Mouse (Mus musculus) MEL (cell line): ENCODE measurements around the gene Ckap2l. TPM values are rescaled to one million over a fixed set of nuclear protein-coding genes. Genes with fewer than 3 reads are reported as not detected.

Experiments used
- DNase-seq: peaks from one replicate; pipeline ENCODE4 v3.0.0; 2011; ENCODE audit warnings: low read depth, low spot score
- H3K27ac ChIP-seq: 2 replicates; pipeline ENCODE4 v1.5.1; 2012; ENCODE audit warnings: low read depth, mild to moderate bottlenecking, control low read depth, low read length, moderate library complexity; ENCODE audit not compliant: control insufficient read depth
- H3K27me3 ChIP-seq, 2 experiments: fragments of 150-350 bp in 1 of 2; sonication (generic) in 1 of 2; 2 replicates each; pipeline ENCODE4 v1.6.1; 2012; ENCODE audit warnings: low read length in 2 of 2, mild to moderate bottlenecking in 2 of 2, improper control_type of control experiment in 1 of 2, moderate library complexity in 1 of 2; ENCODE audit not compliant: insufficient read depth in 2 of 2, control insufficient read depth in 1 of 2
- H3K36me3 ChIP-seq, 2 experiments: 2 replicates each; pipeline ENCODE4 v1.6.1; 2012 to 2014; ENCODE audit warnings: low read length in 2 of 2, improper control_type of control experiment in 1 of 2, inconsistent platforms in 1 of 2, mild to moderate bottlenecking in 1 of 2; ENCODE audit not compliant: insufficient read depth in 2 of 2, control insufficient read depth in 1 of 2
- H3K4me1 ChIP-seq, 2 experiments: fragments of 150-350 bp in 1 of 2; sonication (generic) in 1 of 2; 2 replicates each; pipeline ENCODE4 v1.6.1; 2012; ENCODE audit warnings: low read length in 2 of 2, improper control_type of control experiment in 1 of 2, mild to moderate bottlenecking in 1 of 2; ENCODE audit not compliant: insufficient read depth in 2 of 2, control insufficient read depth in 1 of 2
- H3K4me3 ChIP-seq, 2 experiments: fragments of 150-350 bp in 1 of 2; sonication (generic) in 1 of 2; 2 replicates each; pipeline ENCODE4 v1.5.1; 2012; ENCODE audit warnings: low read depth in 2 of 2, low read length in 2 of 2, mild to moderate bottlenecking in 2 of 2, moderate library complexity in 2 of 2, control low read depth in 1 of 2, improper control_type of control experiment in 1 of 2; ENCODE audit not compliant: control insufficient read depth in 1 of 2, insufficient read depth in 1 of 2
- H3K79me2 ChIP-seq: 2 replicates; pipeline ENCODE4 v1.6.1; 2012; ENCODE audit warnings: mild to moderate bottlenecking, low read length, moderate library complexity; ENCODE audit not compliant: control insufficient read depth, poor library complexity, insufficient read depth
- H3K9ac ChIP-seq: 2 replicates; pipeline ENCODE4 v1.6.1; 2012; ENCODE audit warnings: low read depth, mild to moderate bottlenecking, control low read depth, low read length, moderate library complexity; ENCODE audit not compliant: control insufficient read depth, poor library complexity, severe bottlenecking
- H3K9me3 ChIP-seq: fragments of 150-350 bp; sonication (generic); replicated peaks from 2 replicates; pipeline ENCODE4 v1.6.1; 2012; ENCODE audit warnings: mild to moderate bottlenecking, low read length, improper control_type of control experiment, moderate library complexity; ENCODE audit not compliant: insufficient read depth
- BHLHE40 ChIP-seq: IDR thresholded peaks from 2 replicates; pipeline ENCODE4 v1.6.1; 2012; ENCODE audit warnings: low read depth, mild to moderate bottlenecking, inconsistent platforms, low read length, improper control_type of control experiment, borderline replicate concordance
- CHD1 ChIP-seq: IDR thresholded peaks from 2 replicates; pipeline ENCODE4 v1.6.1; 2012; ENCODE audit warnings: low read depth, mild to moderate bottlenecking, inconsistent platforms, low read length, improper control_type of control experiment
- CTCF ChIP-seq, 3 experiments: IDR thresholded peaks in 2 of 3; conservative IDR thresholded peaks in 1 of 3; 2 replicates each; pipeline ENCODE4 v1.5.1; 2011 to 2012; ENCODE audit warnings: low read length in 3 of 3, low read depth in 2 of 3, mild to moderate bottlenecking in 2 of 3, improper control_type of control experiment in 1 of 3, inconsistent platforms in 1 of 3, mixed read lengths in 1 of 3, moderate library complexity in 1 of 3; ENCODE audit not compliant: control insufficient read depth in 1 of 3, insufficient read depth in 1 of 3, poor library complexity in 1 of 3, severe bottlenecking in 1 of 3
- ELF1 ChIP-seq: IDR thresholded peaks from 2 replicates; pipeline ENCODE4 v1.6.1; 2014; ENCODE audit warnings: low read depth, mild to moderate bottlenecking, inconsistent platforms, low read length, improper control_type of control experiment, moderate library complexity
- ETS1 ChIP-seq: IDR thresholded peaks from 2 replicates; pipeline ENCODE4 v1.6.1; 2012; ENCODE audit warnings: low read depth, mild to moderate bottlenecking, inconsistent platforms, low read length, improper control_type of control experiment, moderate library complexity
- GABPA ChIP-seq: IDR thresholded peaks from 2 replicates; pipeline ENCODE4 v1.6.1; 2012; ENCODE audit warnings: low read depth, mild to moderate bottlenecking, inconsistent platforms, low read length, improper control_type of control experiment, moderate library complexity
- HCFC1 ChIP-seq: IDR thresholded peaks from 2 replicates; pipeline ENCODE4 v1.6.1; 2012; ENCODE audit warnings: low read depth, mild to moderate bottlenecking, inconsistent platforms, low read length, improper control_type of control experiment, moderate library complexity
- JUND ChIP-seq: IDR thresholded peaks from 2 replicates; pipeline ENCODE4 v1.6.1; 2011; ENCODE audit warnings: low read depth, mild to moderate bottlenecking, improper control_type of control experiment, low read length
- KAT2A ChIP-seq: conservative IDR thresholded peaks from 2 replicates; pipeline ENCODE4 v1.6.1; 2012; ENCODE audit warnings: low read depth, low read length, improper control_type of control experiment, inconsistent platforms
- MAFK ChIP-seq: IDR thresholded peaks from 2 replicates; pipeline ENCODE4 v1.6.1; 2011; ENCODE audit warnings: low read depth, mild to moderate bottlenecking, low read length, improper control_type of control experiment, borderline replicate concordance
- MAX ChIP-seq: IDR thresholded peaks from 2 replicates; pipeline ENCODE4 v1.6.1; 2011; ENCODE audit warnings: low read length, improper control_type of control experiment
- MAZ ChIP-seq: IDR thresholded peaks from 2 replicates; pipeline ENCODE4 v1.6.1; 2012; ENCODE audit warnings: low read depth, mild to moderate bottlenecking, inconsistent platforms, low read length, improper control_type of control experiment
- MYB ChIP-seq: IDR thresholded peaks from 2 replicates; pipeline ENCODE4 v1.6.1; 2011; ENCODE audit warnings: mild to moderate bottlenecking, low read depth, low read length, improper control_type of control experiment
- NRF1 ChIP-seq: IDR thresholded peaks from 2 replicates; pipeline ENCODE4 v1.6.1; 2014; ENCODE audit warnings: low read depth, mild to moderate bottlenecking, inconsistent platforms, low read length, improper control_type of control experiment, moderate library complexity; ENCODE audit not compliant: poor library complexity, insufficient read depth, severe bottlenecking
- POLR2AphosphoS2 ChIP-seq: IDR thresholded peaks from 2 replicates; pipeline ENCODE4 v1.6.1; 2011; ENCODE audit warnings: low read length, improper control_type of control experiment
- RCOR1 ChIP-seq: IDR thresholded peaks from 2 replicates; pipeline ENCODE4 v1.6.1; 2012; ENCODE audit warnings: low read depth, mild to moderate bottlenecking, inconsistent platforms, low read length, improper control_type of control experiment
- SMC3 ChIP-seq: IDR thresholded peaks from 2 replicates; pipeline ENCODE4 v1.6.1; 2011; ENCODE audit warnings: low read depth, low read length, improper control_type of control experiment
- TBP ChIP-seq: IDR thresholded peaks from 2 replicates; pipeline ENCODE4 v1.8.0; 2011; ENCODE audit warnings: low read depth, low read length, improper control_type of control experiment
- UBTF ChIP-seq: IDR thresholded peaks from 2 replicates; pipeline ENCODE4 v1.6.1; 2012; ENCODE audit warnings: low read depth, mild to moderate bottlenecking, inconsistent platforms, low read length, improper control_type of control experiment, moderate library complexity, borderline replicate concordance; ENCODE audit not compliant: insufficient read depth
- USF1 ChIP-seq: IDR thresholded peaks from 2 replicates; pipeline ENCODE4 v1.6.1; 2014; ENCODE audit warnings: low read depth, mild to moderate bottlenecking, inconsistent platforms, low read length, improper control_type of control experiment, moderate library complexity
- ZC3H11A ChIP-seq: IDR thresholded peaks from 2 replicates; pipeline ENCODE4 v1.6.1; 2012; ENCODE audit warnings: low read depth, mild to moderate bottlenecking, inconsistent platforms, low read length, improper control_type of control experiment
- ZKSCAN1 ChIP-seq: IDR thresholded peaks from 2 replicates; pipeline ENCODE4 v1.6.1; 2012; ENCODE audit warnings: low read depth, mild to moderate bottlenecking, inconsistent platforms, low read length, improper control_type of control experiment, moderate library complexity
- ZNF384 ChIP-seq: IDR thresholded peaks from 2 replicates; pipeline ENCODE4 v1.6.1; 2012; ENCODE audit warnings: low read depth, mild to moderate bottlenecking, inconsistent platforms, low read length, improper control_type of control experiment
- polyA plus RNA-seq, 2 experiments: library from polyadenylated mRNA; stranded (reverse) in 1 of 2; unstranded in 1 of 2; fragments of >175 nt in 1 of 2; fragments of >200 nt in 1 of 2; gene quantifications; 2 replicates each; pipeline versions ENCODE4 v1.2.1 to v1.2.4; 2012; ENCODE audit warnings: low replicate concordance in 2 of 2, low read depth in 1 of 2; ENCODE audit not compliant: insufficient read length in 2 of 2, insufficient read depth in 1 of 2, missing spikeins in 1 of 2
- total RNA-seq: library from RNA; depleted of rRNA; stranded (reverse); fragments of 300-350 nt; gene quantifications from 2 replicates; pipeline ENCODE4 v1.2.3, GENCODE M21; 2012

The Ckap2l gene
- total and polyA plus RNA-seq, 3 experiments: 10.6 to 25.7 TPM; not detected in 1

DNA sequence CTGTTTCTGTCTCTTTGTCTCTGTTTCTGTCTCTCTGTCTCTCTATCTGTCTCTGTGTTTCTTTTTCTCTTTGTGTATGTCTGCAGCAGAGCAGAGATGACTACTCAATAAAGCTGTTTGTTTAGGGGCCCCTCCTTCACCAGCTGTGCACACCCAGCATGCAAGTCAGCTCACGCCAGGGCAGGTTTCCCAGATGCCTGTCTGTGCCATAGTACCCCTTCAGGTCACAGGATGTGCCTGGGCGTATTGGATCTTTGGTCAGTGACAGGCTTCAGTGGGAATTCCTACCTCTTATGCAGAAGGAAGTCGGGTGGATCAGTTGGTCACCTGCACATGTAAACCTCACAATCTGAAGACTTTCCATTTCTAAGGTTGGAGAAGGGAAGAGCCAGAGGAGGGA lies 27.2 kb upstream of the Ckap2l start:
- Histone ChIP-seq H3K9me3 (no peaks in the 10 kb centered on the region), H3K36me3 (no peaks in the 10 kb centered on the region), H3K4me1 (no peaks in the 10 kb centered on the region), H3K27ac (no peak overlapping the region), H3K79me2 (no peaks in the 10 kb centered on the region), H3K9ac (no peak overlapping the region)
- no peak for DNase-seq
- no peak for TF ChIP-seq MAFK
- no peak for TF ChIP-seq JUND
- TF ChIP-seq RCOR1: no peak
- no peak for TF ChIP-seq CHD1
- TF ChIP-seq UBTF: no peak
- TF ChIP-seq POLR2AphosphoS2: no peak
- no peak for TF ChIP-seq ETS1
- TF ChIP-seq BHLHE40: no peak
- TF ChIP-seq SMC3: no peak
- TF ChIP-seq TBP: no peak
- TF ChIP-seq KAT2A: no peak
- TF ChIP-seq ELF1: no peak
- TF ChIP-seq, all 39 proteins: peak for 0
- Histone ChIP-seq H3K27me3 (peaks cover 0 to 1% of the 10 kb centered on the region in 2 experiments; a peak in 2 of 4 replicates), H3K4me3 (no peak overlapping the region)

DNA sequence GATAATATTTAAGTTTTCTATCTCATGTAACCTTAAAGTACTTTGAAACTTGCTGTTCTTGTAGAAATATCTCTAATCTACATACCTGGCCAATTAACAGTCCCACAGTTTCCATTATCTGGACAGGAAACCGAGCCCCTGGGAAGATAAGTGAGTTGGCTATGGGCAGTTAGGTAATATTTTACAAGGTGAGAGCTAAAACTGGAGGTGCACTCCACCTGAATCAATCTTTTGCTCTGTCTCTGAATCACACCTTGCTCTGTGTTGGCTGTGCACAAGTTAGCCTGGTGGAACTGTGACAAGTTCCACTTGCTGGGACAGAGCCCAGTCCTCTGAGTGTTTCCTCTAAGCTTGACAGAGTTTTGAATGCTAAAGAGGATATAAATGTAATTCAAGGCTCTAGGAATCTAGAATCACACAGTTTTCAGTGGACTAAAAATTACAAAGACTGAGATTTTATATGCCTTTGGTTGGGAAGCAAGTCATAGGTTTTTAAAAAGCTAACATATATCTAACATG lies 25.2 kb upstream of the Ckap2l start:
- Histone ChIP-seq H3K79me2 (no peaks in the 10 kb centered on the region), H3K36me3 (no peaks in the 10 kb centered on the region), H3K9me3 (no peaks in the 10 kb centered on the region), H3K9ac (no peak overlapping the region), H3K4me1 (no peaks in the 10 kb centered on the region), H3K27ac (no peak overlapping the region), H3K27me3 (peaks cover 1 to 4% of the 10 kb centered on the region in 2 experiments; a peak in 3 of 4 replicates), H3K4me3 (no peak overlapping the region)
- no peak for DNase-seq
- TF ChIP-seq ZKSCAN1: no peak
- no peak for TF ChIP-seq CTCF (IDR thresholded peaks at IDR 0.05 in 2 of 3, conservative IDR thresholded peaks at IDR 0.05 in 1 of 3; ENCODE audit: control insufficient read depth in 1 of 3, insufficient read depth in 1 of 3, low read depth in 2 of 3, low read length in 3 of 3, poor library complexity in 1 of 3, severe bottlenecking in 1 of 3)
- TF ChIP-seq ZC3H11A: no peak
- TF ChIP-seq ZNF384: no peak
- no peak for TF ChIP-seq MAZ
- no peak for TF ChIP-seq MAX
- TF ChIP-seq NRF1: no peak
- no peak for TF ChIP-seq MYB
- no peak for TF ChIP-seq BHLHE40
- TF ChIP-seq HCFC1: no peak
- TF ChIP-seq USF1: no peak
- TF ChIP-seq GABPA: no peak
